Mouse (Mus musculus) liver, embryonic 14.5 days (tissue): ENCODE measurements around the gene Cactin. TPM values are rescaled to one million over a fixed set of nuclear protein-coding genes. Genes with fewer than 3 reads are reported as not detected.

Source experiments
- ATAC-seq: fragments of 200-750 bp; cut with Nextera tagmentation; 2 replicates; pipeline ENCODE4 v1.8.0; 2017; ENCODE audit warnings: moderate number of reproducible peaks, mild to moderate bottlenecking, moderate library complexity; ENCODE audit not compliant: insufficient read depth
- DNase-seq, 3 experiments: peaks; one replicate each; pipeline ENCODE4 v3.0.0-alpha.2; 2012 to 2013; ENCODE audit warnings: low read depth in 3 of 3, low spot score in 3 of 3
- H3K27ac ChIP-seq: fragments of 300-500 bp; sonication (generic); 2 replicates; pipeline ENCODE4 v1.5.1; 2014; ENCODE audit warnings: moderate library complexity, mild to moderate bottlenecking, control low read depth, inconsistent platforms
- H3K27me3 ChIP-seq: fragments of 300-500 bp; sonication (generic); 2 replicates; pipeline ENCODE4 v1.6.1; 2014; ENCODE audit warnings: mild to moderate bottlenecking, low read length, moderate library complexity; ENCODE audit not compliant: control insufficient read depth, insufficient read depth
- H3K36me3 ChIP-seq: fragments of 300-500 bp; sonication (generic); replicated peaks from 2 replicates; pipeline ENCODE4 v1.6.1; 2014; ENCODE audit warnings: low read depth; ENCODE audit not compliant: control insufficient read depth, insufficient read depth
- H3K4me1 ChIP-seq, 2 experiments: fragments of 200-500 bp in 1 of 2; fragments of 300-500 bp in 1 of 2; sonication (generic) in 1 of 2; replicated peaks; 2 replicates each; pipeline ENCODE4 v1.6.1; 2012 to 2014; ENCODE audit warnings: antibody characterized with exemption in 1 of 2, inconsistent platforms in 1 of 2, low read length in 1 of 2; ENCODE audit not compliant: control insufficient read depth in 2 of 2, insufficient read depth in 2 of 2
- H3K4me2 ChIP-seq: fragments of 300-500 bp; sonication (generic); 2 replicates; pipeline ENCODE4 v1.6.1; 2014; ENCODE audit warnings: low read depth, mild to moderate bottlenecking, control low read depth, moderate library complexity
- H3K4me3 ChIP-seq, 2 experiments: fragments of 200-500 bp in 1 of 2; fragments of 300-500 bp in 1 of 2; sonication (generic) in 1 of 2; 2 replicates each; pipeline ENCODE4 v1.5.1; 2012 to 2014; ENCODE audit warnings: low read depth in 2 of 2, low read length in 2 of 2, mild to moderate bottlenecking in 2 of 2, control low read depth in 1 of 2, inconsistent platforms in 1 of 2, moderate library complexity in 1 of 2; ENCODE audit not compliant: insufficient read depth in 1 of 2
- H3K9ac ChIP-seq: fragments of 300-500 bp; sonication (generic); replicated peaks from 2 replicates; pipeline ENCODE4 v1.6.1; 2014; ENCODE audit warnings: mild to moderate bottlenecking, control low read depth, moderate library complexity
- H3K9me3 ChIP-seq: fragments of 300-500 bp; sonication (generic); 2 replicates; pipeline ENCODE4 v1.6.1; 2016; ENCODE audit warnings: low read length, mixed read lengths; ENCODE audit not compliant: control insufficient read depth
- CTCF ChIP-seq: IDR thresholded peaks from 2 replicates; pipeline ENCODE4 v1.5.1; 2016; ENCODE audit warnings: antibody characterized with exemption, low read depth, control low read depth
- EP300 ChIP-seq: IDR thresholded peaks from 2 replicates; pipeline ENCODE4 v1.6.1; 2016; ENCODE audit warnings: antibody characterized with exemption, low read depth
- WGBS: fragments of 180-500 bp; shearing (Covaris S2); extraction: QIAGEN DNeasy Blood & Tissue Kit; methylation state at CpG from one replicate; pipeline ENCODE4 v1.1.7; 2014; ENCODE audit not compliant: insufficient replicate concordance; 5-methylcytosine and 5-hydroxymethylcytosine counted together
- polyA plus RNA-seq, 2 experiments: library from polyadenylated mRNA; depleted of rRNA in 1 of 2; stranded (reverse) in 1 of 2; unstranded in 1 of 2; fragments of >200 nt; fragmentation: Nextera tagmentation in 1 of 2; extraction: Ambion mirVana in 1 of 2; gene quantifications; 2 replicates each; pipeline versions ENCODE4 v1.2.1 to v1.2.3; 2012 to 2014

The Cactin gene
- polyA plus RNA-seq (2012; rRNA removed): 20.8 and 24.3 TPM in 2 replicates
- 12.1 and 16.6 TPM in 2 replicates for polyA plus RNA-seq (2014; fragmentation: Nextera tagmentation; extraction: Ambion mirVana)

- Histone ChIP-seq H3K9me3 (no peaks in the 10 kb centered on the region), H3K36me3 (peaks cover 34% of the 10 kb centered on the region), H3K9ac (peak within 1 kb of the TSS; percentile 75), H3K4me1 (peaks cover 11 to 12% of the 10 kb centered on the region in 2 experiments), H3K4me3 (peak within 1 kb of the TSS; percentile 73 to 89), H3K27me3 (no peaks in the 10 kb centered on the region), H3K4me2 (peak within 1 kb of the TSS; percentile 90), H3K27ac (peak within 1 kb of the TSS; percentile 84)
- TF ChIP-seq EP300 (peak; percentile 67; the same call in 1 of the 2 replicates), CTCF (peak; percentile 60)
- DNase-seq: peak; percentile 100
- peak; percentile 87 for ATAC-seq
- under 1% methylated on average over 68 of the region's 68 CpGs for WGBS
Measured at GRCm38 (mm10) chr10:81320550-81321347, at the start of gene Cactin. Cactin (plus strand) TSS chr10:81321103.

GRCm38 (mm10) chr10:81272356-81272755 is 48.5 kb upstream of the Cactin start:
- ATAC-seq: no peak
- Histone ChIP-seq H3K4me3 (no peak overlapping the region), H3K27ac (no peak overlapping the region), H3K4me1 (peaks cover 0 to 4% of the 10 kb centered on the region in 2 experiments; a peak in 2 of 4 replicates), H3K36me3 (peaks cover 3% of the 10 kb centered on the region), H3K4me2 (no peak overlapping the region), H3K27me3 (no peaks in the 10 kb centered on the region), H3K9me3 (no peaks in the 10 kb centered on the region), H3K9ac (no peak overlapping the region)
- TF ChIP-seq CTCF: no peak
- DNase-seq: no peak
- WGBS: 84% methylated on average over 21 of the region's 21 CpGs

- TF ChIP-seq EP300 (no peak), CTCF (no peak)
- H3K9ac ChIP-seq: no peak overlapping the region
- H3K9me3 ChIP-seq: no peaks in the 10 kb centered on the region
- no peak overlapping the region for H3K27ac ChIP-seq
- H3K4me3 ChIP-seq: no peak overlapping the region
- no peak for ATAC-seq
- peaks cover 3% of the 10 kb centered on the region for H3K36me3 ChIP-seq
- H3K4me1 ChIP-seq: no peaks in the 10 kb centered on the region
- H3K27me3 ChIP-seq: no peaks in the 10 kb centered on the region
- no peak for DNase-seq
- no peak overlapping the region for H3K4me2 ChIP-seq
- WGBS: 84% methylated on average over 19 of the region's 19 CpGs
Measured at GRCm38 (mm10) chr10:81273842-81274241, 47.1 kb upstream of the Cactin start.

- no peak for DNase-seq
- no peak for ATAC-seq
- WGBS: 68% methylated on average over 22 of the region's 22 CpGs
- Histone ChIP-seq H3K27me3 (peaks cover 3% of the 10 kb centered on the region; the same call in 1 of the 2 replicates), H3K4me3 (no peak overlapping the region), H3K9ac (no peak overlapping the region), H3K4me1 (no peaks in the 10 kb centered on the region), H3K36me3 (no peaks in the 10 kb centered on the region), H3K9me3 (no peaks in the 10 kb centered on the region), H3K27ac (no peak overlapping the region), H3K4me2 (no peak overlapping the region)
- no peak for TF ChIP-seq CTCF
- no peak for TF ChIP-seq EP300
Measured at GRCm38 (mm10) chr10:81277676-81278075, 43.2 kb upstream of the Cactin start.

GRCm38 (mm10) chr10:81279496-81279895 is 41.4 kb upstream of the Cactin start:
- no peak for TF ChIP-seq EP300
- no peak for TF ChIP-seq CTCF
- Histone ChIP-seq H3K4me2 (no peak overlapping the region), H3K27me3 (peaks cover 13% of the 10 kb centered on the region), H3K4me3 (no peak overlapping the region), H3K36me3 (no peaks in the 10 kb centered on the region), H3K27ac (no peak overlapping the region), H3K9ac (no peak overlapping the region), H3K4me1 (no peaks in the 10 kb centered on the region), H3K9me3 (no peaks in the 10 kb centered on the region)
- DNase-seq (no peak), ATAC-seq (no peak)
- WGBS: 31% methylated on average over 10 of the region's 10 CpGs
